Mouse (Mus musculus) embryonic facial prominence, embryonic 15.5 days (tissue): ENCODE data around the gene Tango6. TPM values are rescaled to one million over a fixed set of nuclear protein-coding genes. Genes with fewer than 3 reads are reported as not detected.

Experiments
- ATAC-seq: fragments of 200-750 bp; cut with Nextera tagmentation; 2 replicates; pipeline ENCODE4 v1.8.0; 2017; ENCODE audit warnings: low read depth, moderate TSS enrichment; ENCODE audit not compliant: insufficient number of reproducible peaks, low FRiP score, low TSS enrichment
- H3K27ac ChIP-seq: fragments of 300-500 bp; sonication (generic); replicated peaks from 2 replicates; pipeline ENCODE4 v1.5.1; 2015; ENCODE audit warnings: mild to moderate bottlenecking, inconsistent platforms
- H3K27me3 ChIP-seq: fragments of 300-500 bp; sonication (generic); 2 replicates; pipeline ENCODE4 v1.6.1; 2015; ENCODE audit warnings: inconsistent platforms
- H3K36me3 ChIP-seq: fragments of 300-500 bp; sonication (generic); 2 replicates; pipeline ENCODE4 v1.6.1; 2015; ENCODE audit warnings: mild to moderate bottlenecking, inconsistent platforms
- H3K4me1 ChIP-seq: fragments of 300-500 bp; sonication (generic); 2 replicates; pipeline ENCODE4 v1.6.1; 2015; ENCODE audit warnings: inconsistent platforms
- H3K4me2 ChIP-seq: fragments of 300-500 bp; sonication (generic); replicated peaks from 2 replicates; pipeline ENCODE4 v1.6.1; 2015; ENCODE audit warnings: mild to moderate bottlenecking, inconsistent platforms
- H3K4me3 ChIP-seq: fragments of 300-500 bp; sonication (generic); replicated peaks from 2 replicates; pipeline ENCODE4 v1.5.1; 2015; ENCODE audit warnings: mild to moderate bottlenecking, inconsistent platforms
- H3K9ac ChIP-seq: fragments of 300-500 bp; sonication (generic); 2 replicates; pipeline ENCODE4 v1.6.1; 2015; ENCODE audit warnings: inconsistent platforms
- H3K9me3 ChIP-seq: fragments of 300-500 bp; sonication (generic); replicated peaks from 2 replicates; pipeline ENCODE4 v1.6.1; 2016; ENCODE audit warnings: inconsistent platforms
- whole genome bisulfite sequencing: fragments of 180-500 bp; shearing (Covaris S2); methylation state at CpG from one replicate; pipeline ENCODE4 v1.1.7; 2015; 5-methylcytosine and 5-hydroxymethylcytosine counted together
- polyA plus RNA-seq: library from polyadenylated mRNA; unstranded; fragments of >200 nt; fragmentation: Nextera tagmentation; extraction: Ambion mirVana; gene quantifications from 2 replicates; pipeline ENCODE4 v1.2.1, GENCODE M21; 2015

Tango6 gene
- polyA plus RNA-seq, 1 experiment from 2014 or later: 8.9 TPM

- WGBS: 72% methylated on average over 4 of the region's 4 CpGs
- Histone ChIP-seq H3K9me3 (no peaks in the 10 kb centered on the region), H3K4me3 (no peak overlapping the region), H3K36me3 (no peaks in the 10 kb centered on the region), H3K27me3 (no peaks in the 10 kb centered on the region), H3K4me1 (peaks cover 20% of the 10 kb centered on the region), H3K4me2 (no peak overlapping the region), H3K27ac (no peak overlapping the region; the same call in 1 of the 2 replicates), H3K9ac (no peak overlapping the region)
- no peak for ATAC-seq
These were observed 134.3 kb downstream of the Tango6 start for GRCm38 (mm10) chr8:106817171-106817545.

- Histone ChIP-seq H3K9me3 (no peaks in the 10 kb centered on the region), H3K36me3 (no peaks in the 10 kb centered on the region), H3K27me3 (no peaks in the 10 kb centered on the region), H3K27ac (peak overlapping the region; percentile 53), H3K4me2 (no peak overlapping the region), H3K4me3 (no peak overlapping the region), H3K4me1 (peaks cover 20% of the 10 kb centered on the region), H3K9ac (no peak overlapping the region)
- WGBS: 70% methylated on average over 17 of the region's 17 CpGs
- ATAC-seq: no peak
These were observed 136.0 kb downstream of the Tango6 start for GRCm38 (mm10) chr8:106818626-106819515.

GRCm38 (mm10) chr8:106819581-106819980 lies 136.7 kb downstream of the Tango6 start:
- ATAC-seq: no peak
- Histone ChIP-seq H3K27ac (peak overlapping the region; percentile 29), H3K36me3 (no peaks in the 10 kb centered on the region), H3K9me3 (no peaks in the 10 kb centered on the region), H3K4me3 (no peak overlapping the region), H3K9ac (no peak overlapping the region), H3K4me2 (no peak overlapping the region), H3K27me3 (no peaks in the 10 kb centered on the region), H3K4me1 (peaks cover 20% of the 10 kb centered on the region)
- 78% methylated on average over 3 of the region's 3 CpGs for WGBS

- Histone ChIP-seq H3K9me3 (no peaks in the 10 kb centered on the region), H3K27me3 (no peaks in the 10 kb centered on the region), H3K36me3 (no peaks in the 10 kb centered on the region), H3K4me2 (no peak overlapping the region), H3K9ac (no peak overlapping the region), H3K4me1 (peaks cover 20% of the 10 kb centered on the region), H3K27ac (no peak overlapping the region), H3K4me3 (no peak overlapping the region)
- WGBS: 48% methylated on average over 14 of the region's 14 CpGs
- ATAC-seq: no peak
These were observed 138.0 kb downstream of the Tango6 start for GRCm38 (mm10) chr8:106820553-106821515.

- no peak overlapping the region for H3K27ac ChIP-seq
- no peaks in the 10 kb centered on the region for H3K9me3 ChIP-seq
- no peaks in the 10 kb centered on the region for H3K36me3 ChIP-seq
- H3K27me3 ChIP-seq: no peaks in the 10 kb centered on the region
- H3K4me1 ChIP-seq: no peaks in the 10 kb centered on the region
- H3K4me3 ChIP-seq: no peak overlapping the region
- H3K9ac ChIP-seq: no peak overlapping the region
- 80% methylated on average over 6 of the region's 6 CpGs for WGBS
- no peak overlapping the region for H3K4me2 ChIP-seq
- no peak for ATAC-seq
These were observed 146.1 kb downstream of the Tango6 start for GRCm38 (mm10) chr8:106828921-106829320.

- Histone ChIP-seq H3K4me1 (no peaks in the 10 kb centered on the region), H3K4me2 (no peak overlapping the region), H3K27me3 (no peaks in the 10 kb centered on the region), H3K9me3 (no peaks in the 10 kb centered on the region), H3K4me3 (no peak overlapping the region), H3K9ac (no peak overlapping the region), H3K36me3 (no peaks in the 10 kb centered on the region), H3K27ac (no peak overlapping the region)
- no peak for ATAC-seq
- 72% methylated on average over 5 of the region's 5 CpGs for WGBS
These were observed 146.7 kb downstream of the Tango6 start for GRCm38 (mm10) chr8:106829526-106830045.

GRCm38 (mm10) chr8:106834899-106835298 lies 152.0 kb downstream of the Tango6 start:
- no peak overlapping the region for H3K4me3 ChIP-seq
- no peak overlapping the region for H3K27ac ChIP-seq
- no peaks in the 10 kb centered on the region for H3K9me3 ChIP-seq
- H3K4me1 ChIP-seq: 0 out of 2 replicates have a peak, but pooled peaks cover 11% of the 10 kb centered on the region
- no peak overlapping the region for H3K9ac ChIP-seq
- no peaks in the 10 kb centered on the region for H3K36me3 ChIP-seq
- no peak for ATAC-seq
- 67% methylated on average over 1 of the region's 1 CpGs for WGBS
- no peaks in the 10 kb centered on the region for H3K27me3 ChIP-seq
- H3K4me2 ChIP-seq: no peak overlapping the region

GRCm38 (mm10) chr8:106836525-106836924 lies 153.7 kb downstream of the Tango6 start:
- H3K27me3 ChIP-seq: no peaks in the 10 kb centered on the region
- no peak overlapping the region for H3K9ac ChIP-seq
- no peak overlapping the region for H3K4me3 ChIP-seq
- no peak overlapping the region for H3K4me2 ChIP-seq
- 76% methylated on average over 6 of the region's 6 CpGs for WGBS
- H3K36me3 ChIP-seq: no peaks in the 10 kb centered on the region
- H3K9me3 ChIP-seq: no peaks in the 10 kb centered on the region
- 0 out of 2 replicates have a peak, but pooled peaks cover 13% of the 10 kb centered on the region for H3K4me1 ChIP-seq
- no peak for ATAC-seq
- H3K27ac ChIP-seq: no peak overlapping the region

- Histone ChIP-seq H3K27me3 (no peaks in the 10 kb centered on the region), H3K9me3 (no peaks in the 10 kb centered on the region), H3K4me2 (no peak overlapping the region), H3K4me3 (no peak overlapping the region), H3K36me3 (0 out of 2 replicates have a peak, but pooled peaks cover 3% of the 10 kb centered on the region), H3K9ac (no peak overlapping the region), H3K4me1 (0 out of 2 replicates have a peak, but pooled peaks cover 13% of the 10 kb centered on the region), H3K27ac (no peak overlapping the region)
- WGBS: 66% methylated on average over 6 of the region's 6 CpGs
- ATAC-seq: no peak
These were observed 155.9 kb downstream of the Tango6 start for GRCm38 (mm10) chr8:106838803-106839202.

GRCm38 (mm10) chr8:106839209-106840001 lies 156.5 kb downstream of the Tango6 start:
- no peak overlapping the region for H3K4me2 ChIP-seq
- 0 out of 2 replicates have a peak, but pooled peaks cover 13% of the 10 kb centered on the region for H3K4me1 ChIP-seq
- H3K9me3 ChIP-seq: no peaks in the 10 kb centered on the region
- no peak for ATAC-seq
- 40% methylated on average over 11 of the region's 11 CpGs for WGBS
- H3K27ac ChIP-seq: 0 out of 2 replicates have a peak overlapping the region, but pooled peaks have one; percentile 44
- H3K36me3 ChIP-seq: 0 out of 2 replicates have a peak, but pooled peaks cover 5% of the 10 kb centered on the region
- no peak overlapping the region for H3K4me3 ChIP-seq
- no peaks in the 10 kb centered on the region for H3K27me3 ChIP-seq
- H3K9ac ChIP-seq: no peak overlapping the region
